Mouse (Mus musculus) ES-E14 (cell line): ENCODE results near the gene Dpep2nb.

Experiments
- CHD2 ChIP-seq: IDR thresholded peaks from 2 replicates; pipeline ENCODE4 v1.6.1; 2014; ENCODE audit warnings: mild to moderate bottlenecking, low read depth, low read length, inconsistent platforms
- HCFC1 ChIP-seq: IDR thresholded peaks from 2 replicates; pipeline ENCODE4 v1.6.1; 2012; ENCODE audit warnings: low read length, inconsistent platforms, borderline replicate concordance; ENCODE audit not compliant: insufficient read depth
- ZC3H11A ChIP-seq: IDR thresholded peaks from 2 replicates; pipeline ENCODE4 v1.6.1; 2012; ENCODE audit warnings: low read depth, mild to moderate bottlenecking, inconsistent platforms, low read length, borderline replicate concordance

DNA sequence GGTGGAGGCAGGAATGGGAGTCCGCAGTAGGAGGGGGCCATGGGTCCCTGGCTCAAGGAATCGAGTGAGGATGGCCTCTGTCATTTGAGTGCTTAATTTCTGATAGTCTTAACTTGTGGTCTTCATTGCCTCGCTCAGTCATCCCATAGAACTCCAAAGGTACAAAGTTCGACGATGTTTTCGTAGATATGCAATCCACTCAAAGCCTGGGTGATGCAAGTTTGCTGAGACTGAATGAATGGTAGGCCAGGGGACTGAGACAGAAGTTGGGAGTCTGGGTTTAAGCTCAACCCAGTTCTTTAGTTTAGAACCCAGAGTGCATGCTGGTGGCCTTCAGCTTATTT lies 5.8 kb upstream of the Dpep2nb start, which contains the start of gene Ddx28:
- TF ChIP-seq ZC3H11A (no peak), CHD2 (no peak), HCFC1 (no peak)
